Comparison of ENCODE assay signal across 10 mouse cellular contexts in the genomic region with DNA sequence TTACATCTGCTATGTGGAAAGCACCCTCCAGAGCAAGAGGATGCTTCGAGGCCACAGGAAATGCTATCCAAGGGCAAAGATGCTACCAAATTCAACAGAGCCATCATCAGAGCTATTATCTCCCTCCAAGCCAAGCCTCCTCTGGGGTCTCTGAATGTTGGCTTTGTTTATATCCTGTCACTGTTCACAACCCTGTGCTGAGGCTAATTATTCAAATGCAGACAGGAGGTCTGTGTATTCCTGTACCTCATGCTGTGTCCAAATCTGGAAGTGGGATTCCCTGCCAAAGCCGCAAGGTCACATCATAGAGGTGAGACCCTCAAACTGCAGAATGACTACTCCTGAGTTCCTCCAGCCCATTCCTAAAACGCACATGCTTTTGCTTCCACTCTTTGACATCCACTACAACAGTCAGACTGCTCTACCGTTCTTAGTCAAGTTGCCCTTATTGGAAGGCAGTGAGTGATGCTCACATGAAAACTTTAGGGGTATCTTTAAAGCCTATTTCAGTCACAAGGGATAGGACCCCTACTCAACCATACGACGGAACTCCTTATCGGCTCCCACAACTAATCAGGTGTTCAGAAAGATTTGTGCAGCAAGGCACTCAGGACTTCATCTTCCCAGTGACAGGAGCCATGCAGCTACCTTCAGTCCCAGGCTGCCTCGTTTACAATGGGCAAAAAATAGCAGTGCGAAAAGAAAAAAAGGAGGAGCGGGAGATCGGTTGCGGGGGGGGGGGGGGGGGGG.
DNase-seq lines count a peak whose midpoint lies in the region; ATAC-seq lines count a peak whose summit lies in the region.
"Had no signal": no experiment of that assay in that cellular context is flagged by ENCODE, and none has a peak within 500 bp of the region (broad histone marks: within the 10 kb centered on the region; RNA-seq: fewer than 3 reads in every experiment).

No protein-coding gene starts in this region.

- no peak for DNase-seq in heart, postnatal 4 days
- DNase-seq in cerebellum, adult 11-12 months = peak; percentile 61
- DNase-seq in midbrain, embryonic 10.5 days (ENCODE audit: low spot score) = no peak
- no peak for DNase-seq in gastrocnemius, adult 8-10 months (ENCODE audit: low spot score in 2 of 2)
- DNase-seq in adipocyte (ENCODE audit: low spot score) = no peak
- DNase-seq: kidney, postnatal 10 days had no signal

- no peak for ATAC-seq in heart, embryonic 16.5 days (replicated peaks; ENCODE audit: extremely low read depth, insufficient read depth, low FRiP score)
- peak; percentile 46 for ATAC-seq in forebrain, embryonic 13.5 days
- ATAC-seq in inflammation-experienced regulatory T-cells, adult 6 months = no peak
- ATAC-seq: CD4-positive, CD25-positive, alpha-beta regulatory T cell, adult 4 months had no signal

- H3K9ac ChIP-seq in heart, embryonic 16.5 days (ENCODE audit: low read length) = 0 out of 2 replicates have a peak overlapping the region, but pooled peaks have one; percentile 2
- no peak overlapping the region for H3K9ac ChIP-seq in forebrain, embryonic 13.5 days

- H3K4me2 ChIP-seq in heart, embryonic 16.5 days (ENCODE audit: low read depth, low read length) = peak overlapping the region; percentile 35
- H3K4me2 ChIP-seq in forebrain, embryonic 13.5 days = peak overlapping the region; percentile 39

- H3K4me3 ChIP-seq in heart, embryonic 16.5 days (ENCODE audit: low read length) = peak overlapping the region; percentile 4
- H3K4me3 ChIP-seq in forebrain, embryonic 13.5 days = peak overlapping the region; percentile 6; the same call in 1 of the 2 replicates
- peak overlapping the region; percentile 28; the same call in 1 of the 2 replicates for H3K4me3 ChIP-seq in midbrain, embryonic 10.5 days

- WGBS in heart, embryonic 16.5 days = 44% methylated on average over 10 of the region's 12 CpGs
- 43% methylated on average over 8 of the region's 12 CpGs for WGBS in forebrain, embryonic 13.5 days
- 48% methylated on average over 11 of the region's 12 CpGs for WGBS in midbrain, embryonic 10.5 days

- no peaks in the 10 kb centered on the region for H3K27me3 ChIP-seq in heart, embryonic 16.5 days (ENCODE audit: control insufficient read depth, insufficient read depth, low read length)
- H3K27me3 ChIP-seq in forebrain, embryonic 13.5 days = no peaks in the 10 kb centered on the region
- H3K27me3 ChIP-seq in midbrain, embryonic 10.5 days (ENCODE audit: low read depth, poor library complexity, severe bottlenecking) = no peaks in the 10 kb centered on the region

- H3K9me3 ChIP-seq in heart, embryonic 16.5 days (replicated peaks; ENCODE audit: control insufficient read depth, low read length) = no peaks in the 10 kb centered on the region
- H3K9me3 ChIP-seq in forebrain, embryonic 13.5 days (replicated peaks) = no peaks in the 10 kb centered on the region
- no peaks in the 10 kb centered on the region for H3K9me3 ChIP-seq in midbrain, embryonic 10.5 days (replicated peaks)

- H3K36me3 ChIP-seq in heart, embryonic 16.5 days (ENCODE audit: control insufficient read depth, insufficient read depth) = no peaks in the 10 kb centered on the region
- H3K36me3 ChIP-seq in forebrain, embryonic 13.5 days (ENCODE audit: poor library complexity, severe bottlenecking) = peaks cover 9% of the 10 kb centered on the region; the same call in 1 of the 2 replicates
- H3K36me3 ChIP-seq in midbrain, embryonic 10.5 days = peaks cover 17% of the 10 kb centered on the region

- no peak overlapping the region for H3K27ac ChIP-seq in heart, embryonic 16.5 days (ENCODE audit: low read length)
- H3K27ac ChIP-seq in forebrain, embryonic 13.5 days = no peak overlapping the region
- peak overlapping the region; percentile 46; the same call in 1 of the 2 replicates for H3K27ac ChIP-seq in midbrain, embryonic 10.5 days (replicated peaks)

- H3K4me1 ChIP-seq in heart, embryonic 16.5 days (ENCODE audit: control insufficient read depth, insufficient read depth, low read length) = peaks cover 6% of the 10 kb centered on the region
- H3K4me1 ChIP-seq in forebrain, embryonic 13.5 days = peaks cover 20% of the 10 kb centered on the region
- peaks cover 44% of the 10 kb centered on the region for H3K4me1 ChIP-seq in midbrain, embryonic 10.5 days
